Mouse (Mus musculus) left cerebral cortex, adult 18-20 months (tissue): ENCODE measurements at regions not wholly inside any gene's neighbourhood (a gene's known extent, or its start where the extent isn't known, plus 50 kb on each side); places are given as distances from the start of the nearest gene placed in this dataset.

ENCODE experiments used
- DNase-seq, 2 experiments: peaks; one replicate each; pipeline ENCODE4 v3.0.0; 2021 to 2022; ENCODE audit warnings: low spot score in 2 of 2, mixed read lengths in 1 of 2

GRCm38 (mm10) chr12:71569662-71570061 lies 260.0 kb downstream of the Dact1 start:
- DNase-seq = no peak

DNA sequence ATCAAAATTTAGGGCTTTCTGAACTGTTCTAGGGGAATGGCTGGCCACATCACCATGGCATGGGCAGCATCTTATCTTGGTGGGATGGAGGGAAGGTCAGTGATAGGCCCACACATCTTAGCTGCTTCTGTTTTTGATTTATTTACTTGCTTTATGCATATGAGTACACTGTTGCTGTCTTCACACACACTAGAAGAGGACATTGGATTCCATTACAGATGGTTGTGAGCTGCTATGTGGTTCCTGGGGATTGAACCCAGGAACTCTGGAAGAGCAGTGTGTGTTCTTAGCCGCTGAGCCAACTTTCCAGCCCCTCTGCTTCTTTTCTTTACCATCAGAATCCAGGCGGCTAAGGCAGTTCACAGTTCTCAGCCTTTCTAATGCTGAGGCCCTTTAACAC lies 260.4 kb downstream of the Dact1 start:
- DNase-seq = no peak

DNA sequence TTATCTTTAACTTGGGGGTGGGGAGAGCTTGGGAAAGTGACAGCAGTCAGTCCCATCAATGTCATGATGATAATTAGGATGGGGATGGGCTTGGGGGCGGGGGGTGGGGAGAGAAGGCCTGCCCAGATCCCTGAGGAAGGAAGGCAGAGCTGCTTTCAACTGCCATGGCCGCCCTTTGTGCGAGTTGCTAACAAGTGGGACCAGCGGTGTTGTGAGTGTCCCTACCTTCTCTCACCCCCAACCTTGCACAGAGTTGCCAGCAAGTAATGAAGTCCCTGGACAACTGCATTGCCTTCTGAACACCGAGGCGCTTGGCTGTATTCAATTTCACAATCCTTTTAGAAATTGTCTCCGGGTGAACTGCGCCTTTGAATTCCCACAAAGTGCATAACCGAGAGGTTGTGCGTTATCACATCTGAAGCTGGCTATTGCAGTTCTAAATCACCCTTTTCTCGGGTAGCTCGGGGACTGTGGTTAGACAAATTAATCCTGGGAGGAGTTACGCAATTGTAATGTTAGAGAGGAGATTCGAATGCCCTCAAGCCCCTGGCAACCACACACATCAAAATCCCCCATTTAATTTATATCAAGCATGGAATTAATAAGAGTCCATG lies 257.9 kb upstream of the Daam1 start:
- DNase-seq = no peak

DNA sequence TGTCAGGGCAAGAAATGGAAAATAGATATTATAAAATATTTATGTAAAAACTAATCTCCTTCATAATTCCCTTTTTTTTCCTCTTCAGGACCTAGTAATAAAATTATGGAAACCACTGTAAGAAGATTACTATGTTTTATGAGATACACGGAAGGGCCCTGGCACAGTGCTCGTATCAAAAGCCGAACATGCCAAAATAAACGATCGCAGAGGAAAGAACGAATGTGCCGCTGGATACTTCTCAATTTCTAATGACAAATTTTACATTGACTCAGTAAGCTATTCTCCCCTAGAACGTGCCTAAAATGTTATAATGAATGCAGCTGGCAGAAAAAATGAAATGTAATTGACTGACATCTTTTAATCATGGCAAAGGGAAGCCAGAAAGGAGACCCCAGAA lies 257.4 kb upstream of the Daam1 start:
- DNase-seq = no peak

GRCm38 (mm10) chr12:71574685-71575084 lies 256.2 kb upstream of the Daam1 start:
- DNase-seq = no peak

DNA sequence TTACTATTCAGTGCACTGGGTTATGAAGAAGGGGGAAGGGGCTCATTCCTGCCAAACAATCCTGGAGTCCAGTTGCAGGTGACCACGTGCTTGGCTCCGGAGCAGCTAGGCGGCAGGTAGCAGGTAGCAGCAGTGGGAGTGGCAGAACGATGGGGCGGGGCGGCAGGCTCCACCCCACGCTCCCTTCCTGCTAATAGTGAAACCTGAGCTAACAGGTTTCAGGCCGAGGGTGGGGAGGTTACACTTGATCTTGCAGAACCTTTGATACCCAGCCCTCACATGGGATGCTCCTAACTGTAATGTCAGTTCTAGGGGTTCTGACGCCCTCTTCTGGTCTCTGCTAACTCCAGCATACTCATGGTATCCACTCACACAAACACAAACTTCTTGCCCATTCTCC lies 253.5 kb upstream of the Daam1 start:
- DNase-seq = no peak

GRCm38 (mm10) chr12:71578006-71578405 lies 252.9 kb upstream of the Daam1 start:
- no peak for DNase-seq

DNA sequence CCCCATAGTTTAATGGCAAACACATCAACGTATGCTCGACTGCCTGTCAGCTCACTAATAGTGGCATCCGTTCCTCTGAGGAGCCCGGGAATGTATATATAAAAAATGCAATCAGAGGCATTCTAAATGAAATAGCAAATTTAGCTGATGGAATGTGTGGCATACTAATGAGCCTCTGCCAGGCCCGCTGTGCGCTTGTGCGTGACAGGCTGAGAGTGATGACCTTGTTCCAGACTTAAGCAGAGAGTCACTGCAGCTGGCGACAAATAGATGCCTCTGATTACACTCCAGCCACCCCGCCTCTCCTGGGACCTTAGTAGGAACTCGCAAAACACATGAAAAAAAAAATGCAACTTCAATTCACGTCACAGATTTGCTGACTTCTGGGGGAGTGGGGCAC lies 252.0 kb upstream of the Daam1 start:
- DNase-seq = no peak

DNA sequence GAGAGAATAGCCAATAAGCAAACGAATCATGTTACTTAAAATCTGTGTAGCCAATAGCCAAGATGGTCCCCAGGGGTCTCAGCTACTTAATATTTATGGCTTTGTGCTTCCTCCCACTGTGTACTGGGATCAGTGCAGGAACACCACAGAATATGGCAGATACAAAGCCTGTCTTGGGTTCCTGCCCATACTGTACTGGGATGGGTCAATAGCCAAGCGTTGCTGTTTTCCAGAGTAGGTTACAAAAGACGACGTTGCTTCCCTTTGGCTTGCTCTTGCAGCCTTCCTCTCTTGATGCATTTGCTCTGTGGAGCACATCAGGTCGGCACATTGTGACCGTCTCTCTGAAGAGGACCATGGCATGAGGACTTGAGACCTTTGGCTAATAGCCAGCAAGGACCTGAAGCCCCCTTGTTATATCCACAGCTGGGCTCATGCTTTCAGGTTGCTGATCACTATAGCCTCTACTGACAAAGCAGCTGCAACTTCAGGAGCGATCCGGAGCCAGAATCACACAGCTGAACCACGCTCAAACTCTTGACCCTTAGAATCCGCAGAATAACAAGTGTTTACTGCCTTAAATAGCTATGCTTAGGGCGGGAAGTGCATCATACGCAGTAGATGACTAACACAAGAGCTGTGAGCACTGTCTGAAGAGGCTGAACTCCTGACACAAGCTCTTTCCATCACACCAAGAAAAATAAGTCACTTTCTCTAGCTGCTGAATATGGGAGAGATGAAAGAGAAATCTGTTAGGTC lies 250.2 kb upstream of the Daam1 start:
- no peak for DNase-seq

GRCm38 (mm10) chr12:71584618-71585017 lies 246.3 kb upstream of the Daam1 start:
- no peak for DNase-seq

- no peak for DNase-seq
Observed at GRCm38 (mm10) chr12:71598641-71599040, 232.2 kb upstream of the Daam1 start.

GRCm38 (mm10) chr12:71601091-71601690 lies 229.7 kb upstream of the Daam1 start:
- DNase-seq = no peak

GRCm38 (mm10) chr12:71603136-71603535 lies 227.7 kb upstream of the Daam1 start:
- DNase-seq = no peak

DNA sequence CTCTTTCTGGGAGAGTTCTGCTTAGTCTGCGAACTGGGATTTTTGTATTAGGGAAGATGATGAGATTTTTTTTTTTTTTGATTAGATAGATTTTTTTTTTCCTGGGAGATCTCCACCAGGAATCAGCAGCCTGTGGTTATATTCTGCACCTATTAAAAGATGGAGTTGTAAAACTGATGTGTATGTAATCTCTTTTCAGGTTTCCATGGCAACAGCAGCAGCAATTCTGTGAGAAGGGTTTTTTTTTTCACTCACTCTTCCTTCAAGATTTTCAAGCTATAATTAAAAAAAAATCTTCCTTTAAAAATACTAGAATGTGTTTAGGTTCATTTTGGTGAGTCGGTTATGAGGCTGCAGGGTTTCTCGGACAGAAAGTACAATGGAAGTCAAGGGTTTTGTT lies 224.5 kb upstream of the Daam1 start:
- DNase-seq = no peak

DNA sequence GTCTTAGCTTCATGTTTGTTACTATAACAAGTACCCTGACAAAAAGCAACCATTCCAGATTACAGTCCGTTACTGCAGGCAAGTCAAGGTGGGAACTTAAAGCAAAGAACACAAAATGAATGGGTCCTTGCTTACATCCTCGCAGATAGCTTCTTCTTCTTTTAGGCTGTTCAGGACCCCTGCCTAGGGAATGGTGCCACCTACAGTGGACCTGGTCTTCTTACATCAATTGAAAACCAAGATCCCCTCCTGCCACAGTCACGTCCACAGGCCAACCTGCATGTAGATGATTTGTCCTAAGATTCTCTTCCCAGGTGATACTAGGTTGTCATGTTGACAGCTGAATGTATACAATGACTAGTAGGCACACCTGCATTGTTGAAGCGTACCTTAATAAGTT lies 222.9 kb upstream of the Daam1 start:
- no peak for DNase-seq

GRCm38 (mm10) chr12:71613326-71613725 lies 217.6 kb upstream of the Daam1 start:
- no peak for DNase-seq

DNA sequence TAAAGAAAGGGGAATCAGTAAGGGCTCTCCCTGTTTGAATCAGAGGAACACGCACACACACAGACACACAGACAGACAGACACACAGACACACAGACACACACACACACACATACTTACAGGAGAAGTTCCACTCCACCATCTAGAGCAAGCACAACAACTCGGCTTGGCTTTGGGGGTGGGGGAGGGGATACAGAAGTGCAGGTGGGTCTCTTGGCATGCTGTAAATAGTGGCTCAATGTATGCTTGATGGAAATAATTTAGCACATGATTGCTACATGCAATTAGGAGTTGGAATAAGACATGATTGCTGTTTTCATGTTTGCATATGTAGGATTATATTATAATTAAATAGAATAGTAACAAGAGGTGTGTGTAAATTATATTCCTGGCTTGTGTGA lies 215.9 kb upstream of the Daam1 start:
- DNase-seq = no peak

DNA sequence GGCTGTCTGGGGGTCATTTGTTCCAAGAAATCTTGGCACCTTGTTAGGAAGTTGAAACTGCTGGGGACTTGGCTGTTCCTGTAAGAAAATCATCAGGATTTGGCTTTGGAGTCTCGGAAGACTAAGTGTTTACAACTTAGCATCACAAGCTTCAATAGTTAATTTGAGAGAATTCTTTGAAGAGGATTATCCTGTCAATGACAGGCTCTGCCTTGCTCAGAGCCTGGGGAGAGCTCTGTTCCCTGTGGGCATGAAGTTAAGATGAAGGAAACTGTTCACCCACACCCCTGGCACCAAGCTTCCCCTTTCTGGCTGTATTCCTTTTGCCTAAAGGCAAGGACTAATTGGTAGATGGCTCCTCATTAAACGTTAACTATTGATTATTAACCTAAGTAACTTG lies 215.5 kb upstream of the Daam1 start:
- no peak for DNase-seq

GRCm38 (mm10) chr12:71616121-71616520 lies 214.8 kb upstream of the Daam1 start:
- no peak for DNase-seq

DNA sequence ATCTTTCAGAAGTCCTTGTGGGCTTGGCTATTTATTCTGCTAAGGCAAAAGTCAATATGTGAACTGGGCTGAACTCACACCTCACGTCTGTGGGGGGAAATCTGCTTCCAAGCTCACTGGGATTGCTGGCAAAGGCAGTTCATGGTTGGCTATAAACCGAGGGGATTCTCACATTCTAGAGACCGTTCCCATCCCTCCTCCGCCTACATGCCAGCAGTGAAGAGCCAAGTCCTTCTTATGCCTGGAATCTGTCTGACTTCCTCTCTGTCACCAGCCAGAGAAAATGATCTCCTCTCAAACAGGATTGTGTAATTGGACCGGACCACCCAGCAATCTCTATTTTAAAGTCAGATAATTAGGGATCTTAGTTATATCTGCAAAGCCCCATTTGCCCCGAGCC lies 212.4 kb upstream of the Daam1 start:
- no peak for DNase-seq

- no peak for DNase-seq
Observed at GRCm38 (mm10) chr12:71618956-71619355, 211.9 kb upstream of the Daam1 start.

DNA sequence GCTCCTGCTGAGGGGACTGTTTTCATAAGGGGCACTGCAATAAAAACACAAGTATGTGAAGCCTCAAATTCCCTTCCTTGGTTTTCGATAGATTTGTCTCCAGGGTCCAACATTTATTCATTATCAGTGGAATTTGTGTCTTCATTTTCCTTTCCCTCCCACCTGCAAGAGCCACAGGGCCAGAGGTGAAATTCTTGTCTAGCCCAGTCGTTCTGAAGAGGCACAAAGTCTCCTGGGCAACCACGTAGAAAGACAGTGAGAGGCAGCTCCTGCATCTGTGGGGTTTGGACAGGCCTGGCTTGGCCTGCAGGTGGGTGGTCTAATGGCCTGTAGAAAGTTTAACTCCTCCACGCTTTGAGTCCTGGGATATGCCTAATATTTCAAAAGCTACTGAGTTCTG lies 211.3 kb upstream of the Daam1 start:
- DNase-seq = no peak

GRCm38 (mm10) chr12:71621542-71621941 lies 209.3 kb upstream of the Daam1 start:
- no peak for DNase-seq
